Mouse (Mus musculus) layer of hippocampus, postnatal 10 days (tissue): ENCODE data around the gene Otop3. TPM values are rescaled to one million over a fixed set of nuclear protein-coding genes. Genes with fewer than 3 reads are reported as not detected.

Experiments used
- DNase-seq, 2 experiments: peaks; one replicate each; pipeline ENCODE4 v3.0.0; 2021; ENCODE audit warnings: low spot score in 2 of 2
- total RNA-seq, 2 experiments: library from RNA; stranded (reverse); gene quantifications; 2 replicates each; pipeline ENCODE4 v1.2.3; 2021

Otop3 gene
- total RNA-seq, 2 experiments from 2014 or later, result 0.45 to 0.53 TPM

DNA sequence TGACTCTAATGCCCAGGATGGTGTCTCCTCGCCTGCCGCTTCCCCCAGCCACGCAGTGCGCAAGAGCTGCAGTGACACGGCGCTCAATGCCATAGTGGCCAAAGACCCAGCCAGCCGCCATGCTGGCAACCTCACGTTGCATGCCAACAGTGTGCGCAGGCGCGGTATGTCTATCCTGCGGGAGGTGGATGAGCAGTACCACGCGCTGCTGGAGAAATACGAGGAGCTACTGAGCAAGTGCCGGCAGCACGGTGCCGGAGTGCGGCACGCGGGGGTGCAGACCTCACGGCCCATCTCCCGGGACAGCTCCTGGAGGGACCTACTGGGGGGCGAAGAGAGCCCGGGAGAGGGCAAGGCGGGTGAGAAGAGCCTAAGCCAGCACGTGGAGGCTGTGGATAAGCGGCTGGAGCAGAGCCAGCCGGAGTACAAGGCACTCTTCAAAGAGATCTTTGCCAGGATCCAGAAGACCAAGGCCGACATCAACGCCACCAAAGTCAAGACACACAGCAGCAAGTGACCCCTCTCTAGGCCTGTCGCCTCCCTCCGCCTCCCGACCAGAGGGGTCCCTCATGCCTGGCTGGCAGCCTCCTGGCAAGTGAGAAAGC, 59.3 kb downstream of the Otop3 start:
- no peak for DNase-seq

Other genes with a start within 250 kb of the Otop3 start
- 1 to 10 TPM in 1 of 2 experiments, under 1 TPM in 1; 0.91 to 1.6 TPM for gene Rab37, start 243.3 kb upstream of the Otop3 start, total RNA-seq
- gene Cd300lf, start 200.7 kb upstream of the Otop3 start, total RNA-seq, result under 1 TPM; 0.27 to 0.50 TPM
- 10 to 100 TPM; 70.4 to 78.0 TPM for gene Slc9a3r1, start 171.4 kb upstream of the Otop3 start, total RNA-seq
- 10 to 100 TPM; 15.1 to 20.2 TPM for gene Tmem104, start 147.2 kb upstream of the Otop3 start, total RNA-seq
- 10 to 100 TPM; 15.8 to 17.6 TPM for gene Nat9, start 146.9 kb upstream of the Otop3 start, total RNA-seq
- gene Grin2c, start 67.5 kb upstream of the Otop3 start, total RNA-seq, result 10 to 100 TPM; 28.6 to 31.9 TPM
- gene Fdxr, start 57.7 kb upstream of the Otop3 start, total RNA-seq, result 10 to 100 TPM; 22.5 to 23.0 TPM
- 1 to 10 TPM; 7.6 to 8.1 TPM for gene Fads6, start 37.1 kb upstream of the Otop3 start, total RNA-seq
- gene Otop2, start 27.6 kb upstream of the Otop3 start, total RNA-seq, result not detected
- gene Ush1g, start 12.7 kb upstream of the Otop3 start, total RNA-seq, result under 1 TPM; 0.14 to 0.16 TPM
- 10 to 100 TPM; 78.0 to 79.3 TPM for gene Hid1, start 33.0 kb downstream of the Otop3 start, total RNA-seq
- gene Cdr2l, start 47.2 kb downstream of the Otop3 start, total RNA-seq, result 10 to 100 TPM; 18.4 to 19.1 TPM
- 10 to 100 TPM; 86.3 to 96.3 TPM for gene Mrpl58, start 69.0 kb downstream of the Otop3 start, total RNA-seq
- gene Atp5h, start 85.2 kb downstream of the Otop3 start, total RNA-seq, result 100 to 1,000 TPM; 406 to 440 TPM
- gene Kctd2, start 85.4 kb downstream of the Otop3 start, total RNA-seq, result 10 to 100 TPM; 57.6 to 66.7 TPM
- gene Trim80, start 105.8 kb downstream of the Otop3 start, total RNA-seq, result under 1 TPM in 1 of 2 experiments, not detected in 1; 0.18 TPM
- not detected for gene Slc16a5, start 127.7 kb downstream of the Otop3 start, total RNA-seq
- gene Armc7, start 140.9 kb downstream of the Otop3 start, total RNA-seq, result 10 to 100 TPM; 10.3 to 11.1 TPM
- gene Nt5c, start 157.1 kb downstream of the Otop3 start, total RNA-seq, result 10 to 100 TPM; 79.9 to 81.3 TPM
- gene Jpt1, start 179.7 kb downstream of the Otop3 start, total RNA-seq, result 100 to 1,000 TPM; 315 to 332 TPM
- 100 to 1,000 TPM; 407 to 415 TPM for gene Sumo2, start 201.5 kb downstream of the Otop3 start, total RNA-seq
- 10 to 100 TPM; 48.9 to 56.3 TPM for gene Nup85, start 229.7 kb downstream of the Otop3 start, total RNA-seq